In the genomic region with DNA sequence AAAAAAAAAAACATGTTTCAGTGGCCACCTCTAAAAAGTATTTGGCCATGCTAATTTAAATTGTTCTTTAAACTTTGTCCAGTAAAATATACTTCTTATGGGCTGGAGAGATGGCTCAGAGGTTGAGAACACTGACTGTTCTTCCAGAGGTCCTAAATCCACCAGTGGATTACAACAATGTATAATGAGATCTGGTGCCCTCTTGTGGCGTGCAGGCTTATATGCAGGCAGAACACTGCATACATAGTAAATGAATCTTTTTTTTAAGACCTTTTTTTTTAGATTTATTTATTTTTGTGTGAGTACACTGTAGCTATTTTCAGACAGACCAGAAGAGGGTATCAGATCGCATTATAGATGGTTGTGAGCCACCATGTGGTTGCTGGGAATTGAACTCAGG, we compare ENCODE assay signal across 8 mouse cellular contexts. TPM values are rescaled to one million over a fixed set of nuclear protein-coding genes. Genes with fewer than 3 reads are reported as not detected.
DNase-seq lines count a peak whose midpoint lies in the region; ATAC-seq and TF ChIP-seq lines count a peak whose summit lies in the region.

No protein-coding gene starts in this region.

- no peak for TF ChIP-seq EP300 in heart, postnatal 0 days (IDR thresholded peaks at IDR 0.05; ENCODE audit: low read depth)

- H3K27me3 ChIP-seq in heart, postnatal 0 days (ENCODE audit: control insufficient read depth, insufficient read depth, low read length) = no peaks in the 10 kb centered on the region
- H3K27me3 ChIP-seq in heart, embryonic 12.5 days (replicated peaks) = no peaks in the 10 kb centered on the region

- H3K9ac ChIP-seq in heart, postnatal 0 days (replicated peaks; ENCODE audit: low read depth, low read length) = no peak overlapping the region
- no peak overlapping the region for H3K9ac ChIP-seq in heart, embryonic 12.5 days

- ATAC-seq in heart, postnatal 0 days (ENCODE audit: insufficient read depth, low read depth) = no peak
- ATAC-seq in heart, embryonic 12.5 days (ENCODE audit: insufficient number of reproducible peaks, low FRiP score) = no peak
- ATAC-seq in erythroblast, adult 5-6 weeks (replicated peaks; ENCODE audit: low FRiP score, poor library complexity, severe bottlenecking) = peak; percentile 70; the same call in 1 of the 2 replicates

- H3K4me1 ChIP-seq in heart, postnatal 0 days (ENCODE audit: control insufficient read depth, insufficient read depth) = no peaks in the 10 kb centered on the region
- H3K4me1 ChIP-seq in heart, embryonic 12.5 days (replicated peaks) = no peaks in the 10 kb centered on the region

- no peaks in the 10 kb centered on the region; the same call in 1 of the 2 replicates for H3K36me3 ChIP-seq in heart, postnatal 0 days (replicated peaks; ENCODE audit: control insufficient read depth, insufficient read depth, low read length)
- peaks cover 14% of the 10 kb centered on the region for H3K36me3 ChIP-seq in heart, embryonic 12.5 days

- H3K27ac ChIP-seq in heart, postnatal 0 days (ENCODE audit: low read depth) = no peak overlapping the region
- no peak overlapping the region for H3K27ac ChIP-seq in heart, embryonic 12.5 days (ENCODE audit: poor library complexity, severe bottlenecking)

- no peak for DNase-seq in heart, postnatal 0 days (ENCODE audit: low spot score)
- peak; percentile 29 for DNase-seq in right cerebral cortex, postnatal 4 days
- DNase-seq in right cerebral cortex, adult 2 months (ENCODE audit: low spot score in 2 of 2) = no peak
- peak; percentile 5 for DNase-seq in thymus, postnatal 25 days
- no peak for DNase-seq in neural tube, embryonic 10.5 days (ENCODE audit: extremely low spot score, low spot score)
- no peak for DNase-seq in layer of hippocampus, postnatal 14 days (ENCODE audit: low spot score in 2 of 2)

- WGBS in heart, postnatal 0 days = 56% methylated on average over 2 of the region's 2 CpGs
- WGBS in heart, embryonic 12.5 days = 59% methylated on average over 2 of the region's 2 CpGs

- H3K4me3 ChIP-seq in heart, postnatal 0 days (ENCODE audit: low read depth, low read length) = no peak overlapping the region
- H3K4me3 ChIP-seq in heart, embryonic 12.5 days = no peak overlapping the region

- TF ChIP-seq CTCF in heart, postnatal 0 days (IDR thresholded peaks at IDR 0.05; ENCODE audit: low read depth) = peak; percentile 48

- no peak overlapping the region for H3K4me2 ChIP-seq in heart, postnatal 0 days (ENCODE audit: low read depth, low read length)
- H3K4me2 ChIP-seq in heart, embryonic 12.5 days = no peak overlapping the region

- H3K9me3 ChIP-seq in heart, postnatal 0 days (replicated peaks; ENCODE audit: control insufficient read depth, low read length) = no peaks in the 10 kb centered on the region
- no peaks in the 10 kb centered on the region for H3K9me3 ChIP-seq in heart, embryonic 12.5 days (replicated peaks)

RNA-seq across cellular contexts. Expression of gene Phf6, which starts 37.6 kb away (rescaled TPM):
- 2.1 and 4.5 TPM in 2 replicates for total RNA-seq in heart, postnatal 0 days (2014; rRNA removed; ENCODE audit: low replicate concordance)
- polyA plus RNA-seq in heart, postnatal 0 days (2015; fragmentation: Nextera tagmentation; extraction: Ambion mirVana) = 5.9 and 6.2 TPM in 2 replicates
- 24.9 and 25.5 TPM in 2 replicates for polyA plus RNA-seq in heart, embryonic 12.5 days (2016; fragmentation: Nextera tagmentation; extraction: Ambion mirVana)
- 10.9 and 17.9 TPM in 2 replicates for total RNA-seq in erythroblast, adult 5-6 weeks (2015; ENCODE audit: low replicate concordance)
- 6.3 and 7.5 TPM in 2 replicates for total RNA-seq in erythroblast, adult 5-6 weeks (2017; ENCODE audit: low replicate concordance)
- 10 to 100 TPM; 18.8 to 21.8 TPM for total RNA-seq in layer of hippocampus, postnatal 14 days (2021)

RNA-seq across cellular contexts. Expression of gene Hprt, which starts 38.2 kb away (rescaled TPM):
- total RNA-seq in heart, postnatal 0 days (2014; rRNA removed; ENCODE audit: low replicate concordance) = 69.0 and 93.5 TPM in 2 replicates
- 209 and 218 TPM in 2 replicates for polyA plus RNA-seq in heart, postnatal 0 days (2015; fragmentation: Nextera tagmentation; extraction: Ambion mirVana)
- polyA plus RNA-seq in heart, embryonic 12.5 days (2016; fragmentation: Nextera tagmentation; extraction: Ambion mirVana) = 179 and 190 TPM in 2 replicates
- total RNA-seq in erythroblast, adult 5-6 weeks (2015; ENCODE audit: low replicate concordance) = 112 and 116 TPM in 2 replicates
- total RNA-seq in erythroblast, adult 5-6 weeks (2017; ENCODE audit: low replicate concordance) = 83.4 and 84.2 TPM in 2 replicates
- total RNA-seq in layer of hippocampus, postnatal 14 days (2021) = 100 to 1,000 TPM; 112 to 134 TPM

Comparison
In these comparisons a context has a peak if more than half of its experiments do, and no peak if none do; other contexts are left out.
1. DNase-seq: peak in right cerebral cortex, postnatal 4 days (single experiment) and thymus, postnatal 25 days (single experiment); none in heart, postnatal 0 days (single experiment), right cerebral cortex, adult 2 months (0 of 2), neural tube, embryonic 10.5 days (single experiment) and layer of hippocampus, postnatal 14 days (0 of 2).